Mouse (Mus musculus): ENCODE results near the gene Ero1lb. TPM values are rescaled to one million over a fixed set of nuclear protein-coding genes. Genes with fewer than 3 reads are reported as not detected.

Ero1lb gene
- polyA plus RNA-seq, 1 experiment from 2014 or later, result 14.3 TPM

DNA sequence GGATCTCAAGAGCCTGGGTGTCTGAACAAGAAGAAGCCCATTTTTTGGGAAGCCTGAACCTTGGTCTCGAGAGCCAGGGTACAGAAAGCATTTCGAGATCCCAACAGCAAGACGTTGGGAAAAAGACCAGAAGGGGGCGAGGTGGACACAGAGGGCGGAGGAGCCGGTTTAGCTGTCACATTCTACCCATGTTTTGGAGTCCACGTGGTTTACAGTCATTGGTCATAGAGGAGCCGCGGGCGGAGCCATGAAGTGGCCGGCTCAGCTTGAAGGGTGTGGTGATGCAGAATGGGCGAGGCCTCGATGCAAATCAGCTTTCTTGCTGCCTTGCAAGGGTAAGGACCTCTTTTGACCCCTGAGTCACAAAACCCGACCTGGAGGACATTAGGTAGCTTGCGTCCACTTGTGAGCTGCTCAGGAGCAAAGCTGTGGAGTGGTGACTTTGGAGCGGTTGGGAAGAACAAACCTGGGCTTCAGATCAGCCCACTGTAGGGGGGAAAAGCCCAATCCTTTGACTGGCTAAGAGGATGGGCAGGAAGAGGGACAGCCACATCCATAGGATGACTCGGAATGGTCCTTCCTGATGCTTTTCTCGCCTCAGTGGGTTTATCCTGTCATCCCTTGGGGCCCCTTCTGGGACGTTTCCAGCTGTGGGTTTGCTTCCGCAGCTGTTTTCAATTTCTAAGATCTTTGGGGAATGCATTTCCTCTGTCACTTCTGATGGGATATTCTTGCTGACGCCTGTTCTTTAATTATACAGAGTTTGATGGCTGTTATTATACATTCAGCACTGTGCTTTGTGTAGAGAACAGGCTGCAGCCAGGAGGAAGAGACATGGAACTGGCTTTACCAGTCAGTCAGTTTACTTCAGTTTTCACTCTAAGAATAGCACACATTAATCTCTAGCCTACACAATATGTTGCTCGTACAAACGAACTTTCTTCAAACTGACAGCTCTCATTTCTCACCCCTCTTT, 23.4 kb upstream of the Ero1lb start:
- H3K4me2 ChIP-seq, result peak overlapping the region; percentile 29; the same call in 1 of the 2 replicates
- H3K27me3 ChIP-seq (ENCODE audit: control insufficient read depth, insufficient read depth, low read length), result no peaks in the 10 kb centered on the region
- no peak overlapping the region for H3K27ac ChIP-seq (ENCODE audit: low read depth, low read length)
- no peaks in the 10 kb centered on the region for H3K36me3 ChIP-seq (ENCODE audit: control insufficient read depth, insufficient read depth, low read length)
- H3K4me3 ChIP-seq (ENCODE audit: low read depth, low read length), result no peak overlapping the region
- ATAC-seq (ENCODE audit: low FRiP score) (peak; percentile 84), DNase-seq (ENCODE audit: low spot score, missing footprints) (peak; percentile 90)
- peaks cover 7% of the 10 kb centered on the region for H3K4me1 ChIP-seq (ENCODE audit: control insufficient read depth, insufficient read depth, low read length)
- H3K9me3 ChIP-seq (ENCODE audit: control insufficient read depth, low read length), result no peaks in the 10 kb centered on the region
- WGBS, result 9% methylated on average over 23 of the region's 23 CpGs
- no peak overlapping the region for H3K9ac ChIP-seq (ENCODE audit: low read length)

DNA sequence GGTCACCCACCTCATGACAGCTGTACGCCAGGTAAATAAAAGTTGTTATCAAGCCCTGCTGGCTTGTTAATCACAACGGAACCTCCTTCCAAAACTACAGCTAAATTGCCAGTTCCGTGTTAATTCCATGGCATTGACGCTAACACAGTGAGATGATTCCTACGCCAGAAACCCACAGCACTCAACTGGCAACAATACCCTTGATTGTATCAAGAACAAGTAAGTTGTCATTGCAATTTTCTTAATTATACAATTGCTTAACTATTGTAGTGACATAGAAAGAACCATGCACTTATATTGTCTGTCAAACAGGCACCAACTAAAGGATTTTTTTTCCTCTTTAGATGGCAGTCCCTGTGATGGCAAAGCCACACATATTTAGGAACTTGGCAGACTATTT, 22.4 kb upstream of the Ero1lb start:
- Histone ChIP-seq H3K4me2 (no peak overlapping the region), H3K27ac (ENCODE audit: low read depth, low read length) (no peak overlapping the region), H3K27me3 (ENCODE audit: control insufficient read depth, insufficient read depth, low read length) (no peaks in the 10 kb centered on the region), H3K36me3 (ENCODE audit: control insufficient read depth, insufficient read depth, low read length) (no peaks in the 10 kb centered on the region), H3K4me1 (ENCODE audit: control insufficient read depth, insufficient read depth, low read length) (peaks cover 7% of the 10 kb centered on the region), H3K9ac (ENCODE audit: low read length) (no peak overlapping the region), H3K4me3 (ENCODE audit: low read depth, low read length) (no peak overlapping the region), H3K9me3 (ENCODE audit: control insufficient read depth, low read length) (no peaks in the 10 kb centered on the region)
- DNase-seq (ENCODE audit: low spot score, missing footprints), result no peak
- ATAC-seq (ENCODE audit: low FRiP score), result no peak
- WGBS, result 88% methylated on average over 5 of the region's 5 CpGs

DNA sequence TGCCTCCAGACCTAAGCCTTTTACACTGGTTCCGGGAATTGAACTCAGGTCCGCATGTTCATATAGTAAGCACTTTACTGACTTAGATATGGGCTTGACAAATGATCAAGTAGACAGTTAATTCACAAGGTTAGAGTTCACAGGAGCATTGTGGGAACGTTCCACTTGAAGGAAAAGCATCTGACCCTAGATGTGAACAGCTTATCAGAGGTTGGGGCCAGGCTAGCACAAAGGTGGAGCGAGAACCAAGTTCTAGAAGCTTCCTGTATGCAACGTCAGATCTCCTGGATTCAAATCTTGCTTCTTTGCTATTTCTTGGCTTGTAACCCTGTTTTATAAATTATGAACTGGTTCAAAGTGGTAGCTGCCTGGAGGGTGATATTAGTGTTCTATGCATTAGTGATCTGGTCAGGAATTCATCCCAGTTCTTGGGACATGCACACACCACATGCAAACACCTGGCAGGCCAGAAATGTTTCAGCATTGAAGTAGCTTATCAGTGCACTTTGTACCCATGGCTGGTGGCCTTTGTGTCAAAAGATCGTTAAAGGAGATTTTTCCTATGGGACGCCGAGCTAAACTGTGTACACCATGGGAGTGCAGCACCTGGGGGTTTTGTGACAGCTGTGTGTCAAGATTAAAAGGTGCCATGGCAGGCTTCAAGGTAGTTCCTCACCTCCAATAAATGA, 21.6 kb upstream of the Ero1lb start:
- ATAC-seq (ENCODE audit: low FRiP score), result no peak
- no peak overlapping the region for H3K27ac ChIP-seq (ENCODE audit: low read depth, low read length)
- no peak overlapping the region for H3K9ac ChIP-seq (ENCODE audit: low read length)
- no peaks in the 10 kb centered on the region for H3K9me3 ChIP-seq (ENCODE audit: control insufficient read depth, low read length)
- WGBS, result 88% methylated on average over 8 of the region's 8 CpGs
- H3K4me1 ChIP-seq (ENCODE audit: control insufficient read depth, insufficient read depth, low read length), result peaks cover 7% of the 10 kb centered on the region
- H3K36me3 ChIP-seq (ENCODE audit: control insufficient read depth, insufficient read depth, low read length), result no peaks in the 10 kb centered on the region
- H3K4me3 ChIP-seq (ENCODE audit: low read depth, low read length), result no peak overlapping the region
- H3K27me3 ChIP-seq (ENCODE audit: control insufficient read depth, insufficient read depth, low read length), result no peaks in the 10 kb centered on the region
- no peak overlapping the region for H3K4me2 ChIP-seq
- DNase-seq (ENCODE audit: low spot score, missing footprints), result no peak

DNA sequence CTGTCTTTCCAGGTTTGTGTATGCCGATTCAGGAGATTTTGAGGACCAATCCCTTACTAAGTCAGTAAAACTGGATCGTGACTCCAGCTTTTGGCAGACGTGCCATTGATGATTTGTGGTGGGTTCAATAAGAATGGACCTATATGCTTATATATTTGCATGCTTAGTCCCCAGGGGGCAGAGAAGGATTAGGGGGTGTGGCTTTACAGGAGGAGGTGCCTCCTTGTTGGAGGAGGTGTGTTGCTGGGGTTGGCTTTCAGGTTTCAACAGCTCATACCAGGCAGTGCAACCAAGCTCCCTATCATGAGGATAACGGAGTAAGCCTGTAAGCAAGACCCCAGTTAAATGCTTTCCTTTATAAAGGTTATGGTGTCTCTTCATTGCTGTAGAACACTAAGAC, 11.5 kb upstream of the Ero1lb start:
- Histone ChIP-seq H3K9me3 (ENCODE audit: control insufficient read depth, low read length) (no peaks in the 10 kb centered on the region), H3K9ac (ENCODE audit: low read length) (no peak overlapping the region), H3K4me1 (ENCODE audit: control insufficient read depth, insufficient read depth, low read length) (peaks cover 2% of the 10 kb centered on the region; the same call in 1 of the 2 replicates), H3K4me2 (no peak overlapping the region), H3K27me3 (ENCODE audit: control insufficient read depth, insufficient read depth, low read length) (peaks cover 12% of the 10 kb centered on the region), H3K36me3 (ENCODE audit: control insufficient read depth, insufficient read depth, low read length) (no peaks in the 10 kb centered on the region), H3K4me3 (ENCODE audit: low read depth, low read length) (no peak overlapping the region), H3K27ac (ENCODE audit: low read depth, low read length) (no peak overlapping the region)
- DNase-seq (ENCODE audit: low spot score, missing footprints) (no peak), ATAC-seq (ENCODE audit: low FRiP score) (no peak)
- WGBS, result 63% methylated on average over 4 of the region's 4 CpGs

DNA sequence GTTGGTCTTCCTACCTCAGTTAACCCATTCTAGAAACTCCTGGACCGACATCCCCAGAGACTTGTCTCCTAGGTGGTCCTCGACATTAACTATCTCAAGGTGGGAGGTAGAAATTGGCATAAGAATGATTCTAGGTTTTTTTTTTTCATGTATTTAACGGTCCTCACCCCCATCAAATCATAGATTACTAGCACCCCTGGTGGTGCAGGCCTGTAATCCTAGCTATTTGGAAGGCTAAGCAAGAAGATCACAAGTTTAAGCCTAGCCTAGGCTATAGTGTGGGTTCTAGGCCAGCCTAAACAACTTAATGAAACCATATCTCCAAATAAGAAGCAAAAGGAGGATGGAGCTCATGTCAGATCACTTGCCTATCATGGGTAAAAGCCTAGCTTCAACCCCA, 6.6 kb upstream of the Ero1lb start:
- Histone ChIP-seq H3K4me2 (no peak overlapping the region), H3K27ac (ENCODE audit: low read depth, low read length) (no peak overlapping the region), H3K4me1 (ENCODE audit: control insufficient read depth, insufficient read depth, low read length) (peaks cover 2% of the 10 kb centered on the region; the same call in 1 of the 2 replicates), H3K9ac (ENCODE audit: low read length) (no peak overlapping the region), H3K27me3 (ENCODE audit: control insufficient read depth, insufficient read depth, low read length) (peaks cover 17% of the 10 kb centered on the region), H3K4me3 (ENCODE audit: low read depth, low read length) (no peak overlapping the region), H3K9me3 (ENCODE audit: control insufficient read depth, low read length) (no peaks in the 10 kb centered on the region), H3K36me3 (ENCODE audit: control insufficient read depth, insufficient read depth, low read length) (no peaks in the 10 kb centered on the region)
- peak; percentile 43; the same call in 1 of the 2 replicates for ATAC-seq (ENCODE audit: low FRiP score)
- no peak for DNase-seq (ENCODE audit: low spot score, missing footprints)
- WGBS, result 39% methylated on average over 3 of the region's 3 CpGs

DNA sequence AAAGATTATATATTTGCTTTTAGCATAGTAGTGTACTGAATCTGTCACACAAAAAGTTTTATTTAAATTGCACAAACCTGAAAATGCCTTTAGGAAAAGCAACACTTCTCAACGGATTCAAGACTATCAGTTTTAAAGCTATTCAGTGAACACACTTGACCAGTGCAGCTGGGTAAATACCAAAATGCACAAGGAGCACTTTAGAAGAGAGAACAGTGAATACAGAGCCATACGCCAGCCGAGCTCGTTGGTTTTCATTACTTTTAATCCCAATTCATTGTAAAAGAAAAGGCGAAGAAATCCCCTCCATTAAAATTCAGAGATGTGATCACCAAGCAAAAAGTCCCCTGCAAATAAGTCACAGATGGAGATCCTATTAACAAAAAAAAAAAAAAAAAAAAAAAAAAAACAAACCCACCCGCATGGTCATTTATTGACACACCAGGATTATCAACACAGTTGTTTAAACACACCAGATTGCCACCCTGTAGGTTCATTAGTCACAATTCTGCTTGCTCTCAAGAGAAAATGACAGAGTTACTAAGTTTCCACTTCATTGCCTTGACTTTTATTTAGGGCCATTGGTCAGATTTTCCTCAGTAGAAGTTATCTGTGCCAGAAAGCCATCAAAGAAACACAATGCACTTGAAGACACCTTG, 6.1 kb upstream of the Ero1lb start:
- ATAC-seq (ENCODE audit: low FRiP score) (peak; percentile 78), DNase-seq (ENCODE audit: low spot score, missing footprints) (no peak)
- Histone ChIP-seq H3K4me3 (ENCODE audit: low read depth, low read length) (no peak overlapping the region), H3K9me3 (ENCODE audit: control insufficient read depth, low read length) (no peaks in the 10 kb centered on the region), H3K4me1 (ENCODE audit: control insufficient read depth, insufficient read depth, low read length) (peaks cover 2% of the 10 kb centered on the region; the same call in 1 of the 2 replicates), H3K4me2 (no peak overlapping the region), H3K27me3 (ENCODE audit: control insufficient read depth, insufficient read depth, low read length) (peaks cover 15% of the 10 kb centered on the region), H3K9ac (ENCODE audit: low read length) (no peak overlapping the region), H3K27ac (ENCODE audit: low read depth, low read length) (no peak overlapping the region), H3K36me3 (ENCODE audit: control insufficient read depth, insufficient read depth, low read length) (no peaks in the 10 kb centered on the region)
- WGBS, result 24% methylated on average over 6 of the region's 6 CpGs

DNA sequence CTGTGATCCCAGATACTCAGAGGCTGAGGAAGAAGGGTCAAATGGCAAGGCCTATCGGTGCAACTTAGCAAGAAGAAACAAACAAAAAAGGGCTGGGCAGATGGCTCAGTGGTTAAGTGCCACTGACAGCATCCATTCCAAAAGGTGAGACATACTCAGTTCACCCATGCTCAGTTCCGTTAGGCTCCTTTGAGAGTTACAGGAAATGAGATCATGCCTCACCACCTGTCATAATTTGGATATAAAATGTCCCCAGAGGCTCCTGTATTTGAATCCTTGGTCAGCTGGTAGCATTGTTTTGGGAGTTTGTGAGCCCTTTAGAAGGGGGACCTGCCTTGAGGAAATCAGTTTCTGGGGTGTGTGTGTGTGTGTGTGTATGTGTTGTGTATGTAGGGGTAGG, 3.9 kb upstream of the Ero1lb start:
- DNase-seq (ENCODE audit: low spot score, missing footprints) (no peak), ATAC-seq (ENCODE audit: low FRiP score) (no peak)
- Histone ChIP-seq H3K27ac (ENCODE audit: low read depth, low read length) (no peak overlapping the region), H3K4me1 (ENCODE audit: control insufficient read depth, insufficient read depth, low read length) (peaks cover 10% of the 10 kb centered on the region), H3K27me3 (ENCODE audit: control insufficient read depth, insufficient read depth, low read length) (peaks cover 8% of the 10 kb centered on the region), H3K36me3 (ENCODE audit: control insufficient read depth, insufficient read depth, low read length) (no peaks in the 10 kb centered on the region), H3K9me3 (ENCODE audit: control insufficient read depth, low read length) (no peaks in the 10 kb centered on the region), H3K9ac (ENCODE audit: low read length) (no peak overlapping the region), H3K4me3 (ENCODE audit: low read depth, low read length) (no peak overlapping the region), H3K4me2 (no peak overlapping the region)
- WGBS, result 72% methylated on average over 2 of the region's 2 CpGs

DNA sequence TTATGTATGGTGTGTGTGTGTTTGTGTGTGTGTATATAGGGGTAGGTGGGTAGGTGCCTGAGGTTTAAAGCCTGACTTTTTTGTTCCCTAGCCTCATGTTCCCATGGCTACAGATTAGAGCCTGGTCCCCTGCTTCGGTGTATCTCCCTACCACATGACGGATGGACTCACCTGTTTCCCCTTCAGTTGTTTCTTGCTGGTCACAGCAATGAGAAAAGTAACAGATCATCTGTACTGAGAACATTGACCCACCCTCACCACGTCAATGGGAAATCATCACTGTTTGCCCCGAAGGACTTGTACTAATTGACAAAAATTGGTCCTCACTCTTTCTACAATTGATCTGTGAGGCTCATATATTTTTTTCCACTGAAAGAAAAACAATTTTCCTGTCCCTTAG, 3.4 kb upstream of the Ero1lb start:
- WGBS, result 80% methylated on average over 4 of the region's 4 CpGs
- Histone ChIP-seq H3K4me2 (no peak overlapping the region), H3K4me1 (ENCODE audit: control insufficient read depth, insufficient read depth, low read length) (peaks cover 10% of the 10 kb centered on the region), H3K27me3 (ENCODE audit: control insufficient read depth, insufficient read depth, low read length) (peaks cover 8% of the 10 kb centered on the region), H3K4me3 (ENCODE audit: low read depth, low read length) (no peak overlapping the region), H3K9ac (ENCODE audit: low read length) (no peak overlapping the region), H3K9me3 (ENCODE audit: control insufficient read depth, low read length) (no peaks in the 10 kb centered on the region), H3K36me3 (ENCODE audit: control insufficient read depth, insufficient read depth, low read length) (no peaks in the 10 kb centered on the region), H3K27ac (ENCODE audit: low read depth, low read length) (no peak overlapping the region)
- ATAC-seq (ENCODE audit: low FRiP score) (no peak), DNase-seq (ENCODE audit: low spot score, missing footprints) (no peak)
